Mouse (Mus musculus) CH12.LX (cell line): ENCODE measurements around the gene Il1r1.

Experiments used
- BHLHE40 ChIP-seq: IDR thresholded peaks from 2 replicates; pipeline ENCODE4 v1.6.1; 2011; ENCODE audit warnings: mild to moderate bottlenecking, low read depth, low read length, improper control_type of control experiment
- JUND ChIP-seq: conservative IDR thresholded peaks from 2 replicates; pipeline ENCODE4 v1.6.1; 2011; ENCODE audit warnings: low read depth, low read length, improper control_type of control experiment
- POLR2A ChIP-seq: IDR thresholded peaks from 2 replicates; pipeline ENCODE4 v1.6.1; 2011; ENCODE audit warnings: low read depth, mild to moderate bottlenecking, improper control_type of control experiment, low read length

DNA sequence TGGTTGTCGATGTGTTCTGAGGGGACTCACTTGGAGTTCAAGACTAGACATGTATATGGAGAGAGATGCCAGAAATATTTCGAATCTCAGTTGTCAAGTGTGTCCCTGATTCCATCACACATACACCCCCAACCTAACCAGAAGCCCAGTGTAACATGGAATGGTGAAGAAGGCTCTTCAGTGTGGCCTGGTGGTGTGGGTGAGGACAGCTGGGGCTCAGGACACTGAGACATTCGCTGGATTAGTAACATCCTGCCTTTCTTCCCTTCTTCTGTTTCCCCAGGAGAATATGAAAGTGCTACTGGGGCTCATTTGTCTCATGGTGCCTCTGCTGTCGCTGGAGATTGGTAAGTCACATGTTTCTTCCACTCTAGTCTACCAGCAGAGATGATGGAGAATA is 57.1 kb downstream of the Il1r1 start:
- TF ChIP-seq BHLHE40: no peak
- no peak for TF ChIP-seq JUND
- no peak for TF ChIP-seq POLR2A
